In genomic region chr1:183634836-183635235, GRCm38 (mm10) we compare ENCODE assay signal across 34 mouse cellular contexts.
"Had no signal": no experiment of that assay in that cellular context is flagged by ENCODE, and none has a peak within 500 bp of the region (broad histone marks: within the 10 kb centered on the region; RNA-seq: fewer than 3 reads in every experiment).

No protein-coding gene starts in this region.

- H3K27me3 ChIP-seq: heart, embryonic 12.5 days; heart, embryonic 13.5 days; heart, embryonic 15.5 days; hindbrain, embryonic 12.5 days; hindbrain, embryonic 15.5 days; intestine, embryonic 15.5 days; kidney, embryonic 15.5 days had no signal

- ATAC-seq: hindbrain, embryonic 16.5 days; hindbrain, postnatal 0 days; inflammation-experienced regulatory T-cells, adult 6 months; intestine, embryonic 15.5 days; intestine, embryonic 16.5 days; intestine, postnatal 0 days had no signal

- H3K4me1 ChIP-seq: heart, embryonic 12.5 days; heart, embryonic 13.5 days; heart, embryonic 15.5 days; hindbrain, embryonic 10.5 days; hindbrain, embryonic 12.5 days; hindbrain, embryonic 13.5 days; hindbrain, embryonic 15.5 days; intestine, embryonic 15.5 days had no signal

- H3K27ac ChIP-seq: heart, embryonic 13.5 days; heart, embryonic 15.5 days; hindbrain, embryonic 10.5 days; hindbrain, embryonic 12.5 days; hindbrain, embryonic 13.5 days; hindbrain, embryonic 14.5 days; hindbrain, embryonic 15.5 days; hindbrain, postnatal 0 days; intestine, embryonic 15.5 days; kidney, embryonic 15.5 days; kidney, postnatal 0 days; layer of hippocampus, adult 2 months; left cerebral cortex, adult 2 months had no signal

- H3K9ac ChIP-seq: heart, embryonic 12.5 days; heart, embryonic 13.5 days; heart, embryonic 15.5 days; hindbrain, embryonic 12.5 days; hindbrain, embryonic 13.5 days; hindbrain, embryonic 14.5 days; hindbrain, embryonic 15.5 days; intestine, embryonic 15.5 days; kidney, embryonic 15.5 days had no signal

- H3K36me3 ChIP-seq: heart, embryonic 12.5 days; heart, embryonic 13.5 days; heart, embryonic 15.5 days; hindbrain, embryonic 10.5 days; hindbrain, embryonic 12.5 days; hindbrain, embryonic 13.5 days; hindbrain, embryonic 15.5 days; intestine, embryonic 15.5 days; kidney, embryonic 15.5 days had no signal

- DNase-seq: heart, postnatal 10 days; heart, postnatal 14 days; heart, postnatal 36 days; heart, postnatal 4 days; kidney, adult 11 months; kidney, adult 18-20 months; kidney, adult 2 months; kidney, adult 8-10 months; kidney, adult 9 months; kidney, postnatal 10 days; kidney, postnatal 14 days; kidney, postnatal 25 days; kidney, postnatal 36 days; kidney, postnatal 4 days; layer of hippocampus, adult 9-11 months; layer of hippocampus, postnatal 36 days had no signal

- H3K4me3 ChIP-seq: heart, embryonic 12.5 days; heart, embryonic 13.5 days; heart, embryonic 15.5 days; hindbrain, embryonic 10.5 days; hindbrain, embryonic 12.5 days; hindbrain, embryonic 13.5 days; hindbrain, embryonic 15.5 days; intestine, embryonic 15.5 days; kidney, embryonic 15.5 days; layer of hippocampus, adult 2 months; left cerebral cortex, adult 2 months had no signal

- H3K4me2 ChIP-seq: heart, embryonic 12.5 days; heart, embryonic 13.5 days; heart, embryonic 15.5 days; hindbrain, embryonic 12.5 days; hindbrain, embryonic 13.5 days; hindbrain, embryonic 14.5 days; hindbrain, embryonic 15.5 days; intestine, embryonic 15.5 days; kidney, embryonic 15.5 days had no signal

- H3K9me3 ChIP-seq: heart, embryonic 15.5 days; hindbrain, embryonic 10.5 days; hindbrain, embryonic 12.5 days; hindbrain, embryonic 15.5 days; intestine, embryonic 15.5 days; kidney, embryonic 15.5 days had no signal
